Mouse (Mus musculus) NIH3T3 (cell line): Measurements from ENCODE around the gene Atg16l1.

ENCODE experiments used
- DNase-seq: peaks from one replicate; pipeline ENCODE4 v3.0.0-alpha.2; 2012; ENCODE audit warnings: low read depth

Atg16l1 gene

DNA sequence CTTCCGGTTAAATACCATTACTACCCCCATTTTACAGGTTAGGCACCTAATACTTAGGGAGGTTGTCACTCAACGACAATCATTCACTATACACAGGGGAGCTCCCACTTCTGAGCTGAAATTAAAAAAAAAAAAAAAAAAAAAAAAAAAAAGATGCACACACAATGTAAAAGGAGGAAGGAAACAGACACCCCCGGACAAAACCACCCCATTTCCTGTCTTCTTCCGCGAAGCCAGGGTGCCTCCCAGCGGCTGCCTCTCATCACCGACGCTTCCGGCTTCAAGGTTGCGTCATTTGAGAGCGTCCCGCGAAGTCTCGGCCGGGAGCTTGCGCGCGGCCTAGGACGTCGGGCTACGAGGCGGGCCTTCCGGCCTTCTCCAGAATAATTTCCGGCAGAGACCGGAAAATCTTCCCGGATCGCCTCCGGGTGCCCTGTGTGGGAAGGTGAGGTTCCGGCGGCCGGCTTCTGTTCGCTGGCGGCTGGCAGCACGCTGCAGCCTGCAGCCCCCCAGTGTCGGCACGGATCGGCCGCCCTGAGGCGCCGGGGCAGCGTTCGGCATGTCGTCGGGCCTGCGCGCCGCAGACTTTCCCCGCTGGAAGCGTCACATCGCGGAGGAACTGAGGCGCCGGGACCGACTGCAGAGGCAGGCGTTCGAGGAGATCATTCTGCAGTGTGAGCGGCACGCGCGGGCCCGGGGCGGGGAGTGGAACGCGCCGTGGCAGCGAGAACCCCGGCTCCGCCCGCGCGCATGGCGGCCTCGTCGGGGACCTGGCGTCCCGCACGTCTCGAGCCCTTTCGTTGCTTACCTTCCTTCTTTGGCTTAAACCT lies at the start of gene Atg16l1:
Gene Atg16l1, plus strand, starts transcription at position 230 of the 830 bp plus-strand sequence.
- peak; percentile 98 for DNase-seq

DNA sequence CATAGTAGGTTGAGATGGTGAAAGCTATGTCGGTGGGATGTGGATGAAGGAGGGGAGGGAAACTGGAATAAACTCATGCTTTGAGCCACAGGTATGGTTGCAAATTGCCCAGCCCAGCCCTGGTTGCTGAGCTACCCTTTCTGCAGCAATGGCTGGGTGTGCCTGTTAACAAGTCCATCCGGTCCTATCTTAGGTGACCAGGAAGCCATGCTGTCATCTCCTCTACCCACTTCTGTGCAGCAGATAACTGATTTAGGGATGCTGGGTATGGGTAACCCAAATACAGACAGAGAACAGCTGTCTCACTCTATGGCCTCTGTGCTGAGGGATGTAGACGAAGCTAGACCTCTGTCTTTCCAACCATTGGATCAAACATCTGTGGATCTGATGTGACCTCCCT lies 49.3 kb upstream of the Atg16l1 start:
- no peak for DNase-seq

DNA sequence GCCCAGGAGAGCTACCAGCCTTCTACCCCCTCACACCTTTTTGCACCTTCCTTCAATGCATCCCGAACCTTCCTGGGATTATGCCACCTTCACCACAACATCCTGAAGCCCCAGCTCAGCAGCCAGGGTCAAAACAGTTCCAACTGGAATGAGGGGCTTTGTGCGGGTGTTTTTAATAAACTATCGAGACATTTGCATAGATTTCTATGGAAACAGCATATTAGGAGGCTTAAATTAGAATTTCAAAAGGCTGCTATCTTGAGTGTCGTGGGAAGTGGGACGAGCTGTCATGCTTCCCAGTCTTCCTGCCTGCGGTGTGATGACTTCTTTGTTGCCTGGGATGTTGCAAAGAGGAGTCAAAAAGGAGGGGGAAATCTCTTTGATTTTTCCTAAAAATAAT lies 46.6 kb upstream of the Atg16l1 start:
- no peak for DNase-seq

DNA sequence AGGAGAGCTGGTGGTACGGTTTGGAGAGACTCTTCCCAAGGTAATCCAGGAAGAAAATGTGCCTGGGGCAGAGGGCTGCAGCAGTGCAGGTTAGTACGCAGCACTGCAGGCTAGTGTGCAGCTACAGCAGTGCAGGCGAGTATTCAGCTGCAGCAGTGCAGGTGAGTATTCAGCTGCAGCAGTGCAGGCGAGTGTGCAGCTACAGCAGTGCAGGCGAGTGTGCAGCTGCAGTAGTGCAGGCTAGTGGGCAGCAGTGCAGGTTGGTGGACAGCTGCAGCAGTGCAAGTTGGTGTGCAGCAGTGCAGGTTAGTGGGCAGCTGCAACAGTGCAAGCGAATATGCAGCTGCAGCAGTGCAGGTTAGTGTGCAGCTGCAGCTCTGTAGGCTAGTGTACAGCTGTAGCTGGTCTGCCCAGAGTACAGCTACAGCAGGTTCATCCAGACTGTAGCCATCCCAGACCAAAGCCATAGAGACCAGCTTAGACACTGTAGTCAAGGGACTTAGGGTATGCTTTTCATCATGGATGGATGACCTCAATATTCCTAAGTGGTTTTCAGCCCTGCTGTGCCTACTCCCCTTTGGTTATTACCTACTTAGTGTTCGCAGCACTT lies 45.9 kb upstream of the Atg16l1 start:
- DNase-seq = no peak

DNA sequence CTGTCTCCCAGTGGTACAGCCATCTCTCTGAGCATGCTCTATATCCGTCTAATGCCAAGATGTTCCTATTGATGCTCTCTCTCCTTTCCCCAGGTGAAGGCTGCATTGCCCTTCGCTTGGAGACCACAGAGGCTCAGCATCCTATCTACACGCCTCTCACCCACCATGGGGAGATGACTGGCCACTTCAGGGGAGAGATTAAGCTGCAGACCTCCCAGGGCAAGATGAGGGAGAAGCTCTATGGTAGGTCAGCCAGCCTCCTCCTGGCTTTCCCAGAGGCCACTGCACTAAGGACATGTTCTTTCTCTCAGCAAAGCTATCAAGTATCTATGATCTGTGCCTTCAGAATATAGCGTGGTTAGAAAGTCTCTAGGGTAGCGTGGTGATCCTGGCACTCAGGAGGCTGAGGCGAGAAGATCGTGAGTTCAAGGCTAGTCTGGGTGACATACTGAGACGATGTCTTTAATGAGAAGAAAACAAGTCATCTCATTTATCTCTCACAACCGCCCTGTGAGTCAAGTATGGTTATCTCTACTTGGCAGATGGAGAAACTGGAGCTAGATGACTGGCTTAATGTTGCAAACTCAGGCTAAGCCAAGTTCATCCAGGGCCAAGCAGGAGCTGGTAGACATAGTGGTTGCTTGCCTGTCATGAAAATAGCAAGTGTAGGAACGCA lies 43.6 kb upstream of the Atg16l1 start:
- DNase-seq = no peak

DNA sequence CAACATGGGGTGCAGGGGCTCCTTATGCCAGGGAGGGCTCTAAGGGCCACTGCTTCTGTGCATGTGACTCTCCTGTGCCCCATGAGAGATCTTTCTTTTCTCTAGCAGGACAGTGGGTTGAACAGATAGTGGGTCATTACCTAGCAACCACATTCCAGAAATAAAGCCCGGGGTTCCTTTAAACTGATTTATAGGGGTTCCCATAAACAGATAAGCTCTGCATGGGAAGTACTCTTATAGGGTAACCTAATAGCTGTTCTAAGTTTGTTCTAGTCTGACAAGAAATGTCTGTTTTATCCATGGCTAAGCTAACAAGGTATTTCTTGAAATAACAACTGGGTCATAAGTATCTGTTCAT lies 43.1 kb upstream of the Atg16l1 start:
- DNase-seq = no peak

DNA sequence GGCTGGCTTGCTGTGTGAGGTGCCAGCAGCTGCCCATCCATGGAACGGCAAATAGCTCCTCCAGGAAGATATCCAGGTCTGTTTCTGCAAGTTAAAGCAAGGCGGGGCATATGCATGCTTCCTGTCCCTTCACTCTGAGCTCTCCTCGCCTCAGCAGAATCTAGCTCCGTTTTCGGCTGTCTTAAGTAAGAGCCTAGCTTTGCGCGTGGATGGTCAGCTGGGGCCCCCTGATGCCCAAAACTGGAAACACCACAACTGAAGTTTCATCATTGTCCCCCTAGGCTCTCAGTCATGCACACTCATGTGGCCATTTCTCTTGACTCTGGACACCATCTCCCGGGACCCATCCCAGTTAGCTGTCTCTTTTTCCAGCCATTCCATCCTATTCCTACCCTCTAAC lies 34.3 kb upstream of the Atg16l1 start:
- DNase-seq = peak; percentile 90

DNA sequence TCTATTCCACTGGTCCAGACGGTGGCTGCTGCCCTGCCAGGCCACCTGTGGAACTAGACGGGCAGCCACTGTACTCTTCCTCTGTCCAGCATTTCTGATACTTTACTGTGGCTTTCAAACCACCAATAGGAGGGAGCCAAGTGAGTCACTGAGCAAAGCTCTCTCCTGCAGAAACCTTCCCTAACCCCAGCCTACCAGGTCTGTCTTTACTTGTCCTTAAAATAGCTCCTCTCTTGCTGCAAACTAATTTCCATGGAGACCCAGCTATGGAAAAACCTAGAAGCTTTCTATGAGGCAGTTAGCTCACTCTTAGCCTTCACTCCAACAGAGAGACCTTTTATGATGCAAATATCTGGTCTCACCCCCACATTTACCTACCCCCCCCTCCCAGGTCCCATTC lies 33.6 kb upstream of the Atg16l1 start:
- peak; percentile 40 for DNase-seq

DNA sequence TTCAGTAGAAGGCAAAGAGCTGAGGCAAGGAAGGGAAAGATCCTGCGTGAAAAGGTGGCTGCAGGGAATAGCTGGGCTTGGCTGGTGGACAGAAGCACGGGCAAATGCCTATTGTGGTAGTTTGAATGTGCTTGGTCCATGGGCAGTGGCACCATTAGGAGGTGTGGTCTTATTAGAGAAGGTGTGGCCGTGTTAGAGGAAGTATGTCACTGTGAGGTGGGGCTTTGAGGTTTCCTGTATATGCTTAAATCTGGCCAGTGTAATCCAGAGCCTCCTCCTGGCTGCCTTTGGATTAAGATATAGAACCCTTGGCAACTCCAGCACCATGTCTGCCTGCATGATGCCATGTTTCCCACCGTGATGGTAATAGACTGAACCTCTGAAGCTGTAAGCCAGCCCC lies 32.3 kb upstream of the Atg16l1 start:
- DNase-seq = no peak

DNA sequence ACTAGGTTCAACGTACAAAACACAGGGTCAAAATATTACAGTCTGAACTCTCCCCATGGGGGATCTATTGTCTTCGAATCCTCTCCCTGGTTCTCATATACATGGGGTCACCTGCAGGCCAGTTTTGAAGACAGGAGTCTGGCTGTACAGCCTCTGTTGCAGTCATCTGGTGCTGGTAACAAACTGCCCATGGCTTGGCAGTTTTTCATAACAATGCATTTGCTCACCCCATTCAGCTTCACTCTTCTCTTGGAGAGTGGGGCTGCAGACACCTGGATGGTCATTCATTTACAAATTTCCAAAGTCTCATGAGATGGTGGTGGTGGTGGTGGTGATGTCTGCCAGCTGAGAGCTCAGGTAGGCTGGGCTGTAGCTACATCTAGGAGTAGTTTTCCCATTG lies 26.6 kb upstream of the Atg16l1 start:
- no peak for DNase-seq

DNA sequence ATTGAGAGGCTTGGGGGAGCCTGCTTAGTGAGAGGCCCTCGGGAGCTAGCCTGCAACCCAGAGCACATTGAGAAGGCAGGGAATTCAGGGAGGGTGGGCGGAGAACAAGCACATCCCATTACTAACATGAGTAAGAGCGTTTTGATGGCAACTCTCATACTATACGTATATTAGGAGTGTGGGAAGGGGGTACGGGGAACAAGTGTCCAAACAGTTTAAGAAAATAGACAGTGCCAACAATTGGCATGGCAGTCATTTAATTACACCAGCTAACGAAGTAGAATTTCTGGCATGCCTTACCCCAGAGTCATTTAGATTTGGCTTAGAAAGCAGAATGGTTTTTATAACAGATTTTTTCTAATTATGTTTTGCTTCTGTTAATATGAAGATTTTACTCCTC lies 25.8 kb upstream of the Atg16l1 start:
- no peak for DNase-seq

DNA sequence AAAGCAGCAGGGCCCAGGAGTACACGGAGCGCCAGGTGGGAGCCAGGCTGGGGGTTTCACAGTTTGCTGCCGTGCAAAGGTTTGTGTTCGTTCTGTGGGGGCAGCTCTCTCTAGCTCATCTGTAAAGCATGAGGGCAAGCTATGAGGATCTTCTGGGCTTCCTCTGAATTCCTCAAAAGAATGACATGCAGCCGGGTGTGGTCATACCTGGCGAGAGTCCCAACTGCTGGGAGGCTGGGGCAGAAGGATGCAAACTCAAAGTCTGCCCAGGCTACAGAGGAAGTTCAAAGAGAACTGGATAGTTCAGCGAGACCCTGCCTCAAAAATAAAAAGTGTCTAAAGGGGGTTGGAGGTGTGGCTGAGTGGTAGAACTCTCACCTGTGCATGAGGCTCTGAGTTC lies 25.4 kb upstream of the Atg16l1 start:
- peak; percentile 50 for DNase-seq

DNA sequence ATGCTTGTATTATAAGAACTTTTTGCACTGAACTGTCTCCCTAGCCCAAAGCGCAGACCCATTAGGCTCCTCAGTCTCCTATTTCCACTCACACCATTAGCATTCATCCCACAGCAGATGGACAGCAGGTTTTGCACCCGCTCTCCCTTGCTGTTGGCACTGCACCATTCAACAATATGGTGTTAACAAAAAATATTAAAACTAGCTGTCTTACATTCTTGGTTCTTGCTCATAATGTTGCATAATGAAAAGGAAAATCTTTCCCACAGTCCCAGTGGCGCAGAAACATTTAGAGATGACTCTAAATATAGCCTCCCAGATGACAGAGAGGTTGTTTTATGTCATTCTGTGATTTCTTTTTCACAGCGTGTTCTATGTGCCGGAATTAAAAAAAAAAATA lies 22.5 kb upstream of the Atg16l1 start:
- no peak for DNase-seq

DNA sequence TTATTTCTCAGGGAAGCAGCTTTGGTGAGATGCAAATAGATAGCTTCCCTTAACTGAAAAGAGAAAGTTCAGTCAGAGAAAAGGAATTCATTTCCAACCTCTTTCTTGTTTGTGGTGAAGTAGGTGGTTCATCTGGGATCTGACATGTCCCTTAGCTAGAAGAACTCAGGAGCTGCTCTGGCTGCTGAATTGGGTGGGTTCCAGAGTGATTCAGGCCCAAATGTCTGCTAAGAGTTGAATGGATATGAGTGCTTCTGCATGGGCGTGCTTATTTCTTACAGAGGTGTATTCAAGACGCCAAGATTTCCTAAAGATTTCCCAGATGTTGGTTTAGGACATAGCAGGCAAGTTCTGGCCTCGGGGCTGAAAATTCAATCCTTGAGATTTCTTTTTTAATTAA lies 21.5 kb upstream of the Atg16l1 start:
- DNase-seq = peak; percentile 70

DNA sequence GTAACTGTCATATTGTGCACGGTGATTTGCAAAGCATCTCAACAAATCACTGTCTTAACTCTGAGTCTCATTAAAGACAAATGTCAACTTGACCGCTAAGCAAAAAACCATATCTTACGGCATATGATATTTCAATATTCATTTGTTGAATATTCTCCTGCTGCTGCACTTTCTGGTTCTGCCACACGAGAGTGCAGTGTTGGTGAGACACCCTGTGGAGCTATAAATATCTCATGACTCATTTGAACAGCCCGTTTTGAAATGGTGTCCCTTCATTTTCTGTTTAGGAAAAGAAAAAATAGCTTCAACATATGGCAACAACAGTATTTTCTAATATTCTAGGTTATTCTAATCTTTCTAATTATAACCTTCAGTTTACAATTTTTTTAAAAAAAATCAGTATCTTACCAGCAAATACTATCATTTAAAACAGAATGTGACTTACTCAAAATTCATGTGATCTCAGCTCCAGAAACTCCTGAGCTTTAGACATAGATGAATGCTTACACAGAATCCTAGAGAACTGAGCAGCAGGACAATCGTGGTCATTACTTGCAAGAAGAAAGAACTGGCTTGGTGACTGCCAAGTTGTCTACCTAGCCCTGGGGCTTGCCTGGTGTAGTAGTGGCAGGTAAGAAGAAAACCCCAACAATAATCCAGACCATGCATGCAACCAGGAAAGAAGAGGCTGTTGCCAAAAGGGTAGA lies 14.9 kb upstream of the Atg16l1 start:
- DNase-seq = peak; percentile 83

DNA sequence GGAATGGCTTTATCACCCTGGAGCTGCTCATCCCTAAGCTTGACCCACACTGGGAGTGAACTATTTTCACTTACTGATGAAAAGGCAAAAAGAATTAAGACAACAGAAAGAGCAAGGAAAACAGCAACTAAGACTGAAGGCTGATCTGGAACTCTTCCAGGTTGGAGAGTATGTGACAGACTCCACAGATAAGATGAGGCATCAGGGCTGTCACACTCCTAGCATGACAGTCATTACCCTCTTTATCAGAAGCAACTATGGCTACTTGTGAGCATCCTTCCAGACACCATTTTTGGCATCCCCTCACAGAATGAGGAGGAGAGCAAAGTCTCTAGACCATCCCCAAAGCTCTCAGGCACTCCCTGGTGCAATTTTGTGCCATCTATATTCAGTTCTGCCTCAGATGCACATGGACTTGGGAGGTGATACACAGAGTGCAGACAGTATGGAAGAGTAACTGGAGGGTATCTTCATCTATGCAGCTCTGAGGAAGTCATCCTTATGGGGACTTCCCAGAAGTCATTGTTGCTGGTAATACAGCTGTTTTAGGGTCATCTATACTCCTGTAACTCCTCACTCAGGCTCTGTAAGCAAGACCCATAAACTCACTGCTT lies 6.2 kb upstream of the Atg16l1 start:
- DNase-seq = no peak

DNA sequence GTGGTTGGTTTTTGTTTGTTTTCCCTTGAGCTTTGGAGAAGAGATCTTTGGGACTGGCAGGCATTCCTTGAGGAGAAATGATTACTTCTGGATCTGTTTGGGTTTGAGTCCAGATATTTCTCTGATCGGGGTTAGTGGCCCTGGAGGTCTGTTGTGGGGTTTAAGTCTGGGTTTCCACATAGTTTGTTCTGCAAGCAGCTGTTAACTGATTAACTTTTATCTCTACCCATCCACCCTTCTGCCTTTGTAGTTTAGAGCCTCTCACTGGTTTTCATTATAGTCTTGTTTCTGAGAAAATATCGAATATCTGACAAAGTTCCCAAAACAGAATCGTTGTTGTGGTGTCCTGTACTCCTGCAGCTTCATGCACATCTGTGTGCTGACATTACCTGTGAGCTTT lies 8.2 kb downstream of the Atg16l1 start:
- DNase-seq = no peak

DNA sequence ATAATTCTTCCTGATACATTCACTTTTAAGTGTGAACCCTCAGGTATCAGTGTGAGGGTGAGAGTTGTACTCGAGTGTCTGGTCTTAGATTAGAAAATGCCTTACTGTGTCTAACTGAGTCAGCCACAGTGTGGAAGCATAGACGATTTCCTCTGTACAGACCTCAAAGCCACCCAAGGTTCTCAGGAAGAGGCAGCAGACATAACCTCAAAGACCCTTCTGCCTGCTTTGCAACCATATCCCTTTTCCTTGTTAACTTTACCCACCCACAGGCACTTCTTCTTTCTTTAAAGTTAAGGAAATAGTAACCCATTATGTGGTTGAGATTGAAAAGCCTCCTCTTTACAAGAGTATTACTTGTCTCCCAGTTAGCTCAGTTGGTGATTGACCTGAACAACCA lies 10.1 kb downstream of the Atg16l1 start:
- no peak for DNase-seq

DNA sequence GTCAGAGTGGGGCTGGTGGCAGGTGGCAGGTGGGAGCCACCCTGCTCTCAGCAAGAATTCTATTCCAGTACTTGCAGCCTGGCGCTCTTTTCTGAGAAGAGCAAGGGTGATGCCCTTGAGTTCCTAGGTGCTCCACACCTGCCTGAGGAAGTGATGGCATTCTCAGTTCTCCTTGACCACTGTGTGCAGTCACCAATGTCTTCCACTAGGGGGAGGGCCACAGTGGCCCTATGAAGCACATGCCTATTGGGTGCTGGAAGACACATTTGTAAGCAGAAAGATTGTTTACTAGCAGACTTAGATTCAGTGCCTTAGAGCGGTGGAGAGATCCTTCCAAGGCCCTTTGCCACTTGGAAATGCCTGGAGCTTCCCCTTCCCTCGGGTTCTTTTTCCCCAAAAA lies 10.6 kb downstream of the Atg16l1 start:
- peak; percentile 58 for DNase-seq

DNA sequence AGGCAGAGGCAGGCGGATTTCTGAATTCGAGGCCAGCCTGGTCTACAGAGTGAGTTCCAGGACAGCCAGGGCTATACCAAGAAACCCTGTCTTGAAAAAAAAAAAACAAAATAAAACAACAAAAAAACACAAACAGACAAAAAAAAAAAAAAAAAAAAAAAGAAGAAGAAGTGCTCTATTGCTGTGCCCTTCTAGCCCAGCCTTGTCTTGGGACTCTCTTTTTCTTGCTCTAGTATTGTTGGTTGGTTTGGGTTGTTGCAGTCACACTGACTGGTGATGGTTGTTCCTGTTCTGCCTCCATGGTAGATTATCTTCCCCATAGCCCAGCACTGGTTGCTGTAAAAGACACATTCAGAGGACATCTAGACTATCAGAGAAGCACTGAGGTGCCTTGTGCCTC lies 13.6 kb downstream of the Atg16l1 start:
- DNase-seq = no peak

DNA sequence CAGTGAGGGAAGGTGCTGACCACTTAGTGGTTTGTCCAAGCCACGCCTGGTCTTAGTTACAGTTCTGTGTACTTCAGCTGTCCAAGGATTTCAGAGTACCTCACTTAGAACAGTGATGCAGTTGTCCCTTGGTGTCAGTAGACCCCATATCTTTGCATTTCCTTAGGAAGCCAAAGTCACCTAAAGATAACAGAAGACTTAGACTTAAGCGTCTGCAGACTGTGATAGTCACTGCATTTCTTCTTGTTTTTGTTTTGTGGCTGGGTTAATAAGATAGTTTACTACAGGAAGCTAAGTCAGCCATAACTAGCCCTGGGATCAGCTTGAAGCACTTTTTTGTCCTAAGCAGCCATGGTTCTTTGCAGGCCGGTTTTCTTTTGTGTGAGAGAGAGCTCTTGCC lies 14.8 kb downstream of the Atg16l1 start:
- DNase-seq = no peak

DNA sequence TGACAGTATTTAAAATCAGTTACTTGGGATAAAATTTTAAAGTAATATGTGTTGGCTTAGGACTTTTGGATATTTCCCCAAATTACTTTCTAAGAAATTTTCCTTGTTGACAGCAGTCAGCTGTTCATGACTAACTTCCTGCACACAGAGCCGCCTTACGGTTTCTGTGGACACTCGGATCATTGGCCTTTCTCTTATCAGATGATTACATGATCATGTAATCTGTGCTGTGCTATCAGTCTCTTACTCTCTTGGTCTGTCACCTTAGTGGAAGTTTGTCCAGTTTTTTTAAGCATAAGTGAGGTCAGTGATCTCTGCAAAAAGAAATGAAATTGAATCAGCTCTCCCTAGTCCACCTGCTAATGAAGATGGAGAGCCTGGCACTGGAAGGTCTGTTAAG lies 16.1 kb downstream of the Atg16l1 start:
- DNase-seq = no peak
